Mouse (Mus musculus) naive thymus-derived CD4-positive, alpha-beta T cell, adult 2 months (primary cell): Measurements from ENCODE around the gene Eif4g1.

Source experiments
- DNase-seq: peaks from one replicate; pipeline ENCODE4 v3.0.0-alpha.2; 2011; ENCODE audit warnings: low read depth

The Eif4g1 gene

DNA sequence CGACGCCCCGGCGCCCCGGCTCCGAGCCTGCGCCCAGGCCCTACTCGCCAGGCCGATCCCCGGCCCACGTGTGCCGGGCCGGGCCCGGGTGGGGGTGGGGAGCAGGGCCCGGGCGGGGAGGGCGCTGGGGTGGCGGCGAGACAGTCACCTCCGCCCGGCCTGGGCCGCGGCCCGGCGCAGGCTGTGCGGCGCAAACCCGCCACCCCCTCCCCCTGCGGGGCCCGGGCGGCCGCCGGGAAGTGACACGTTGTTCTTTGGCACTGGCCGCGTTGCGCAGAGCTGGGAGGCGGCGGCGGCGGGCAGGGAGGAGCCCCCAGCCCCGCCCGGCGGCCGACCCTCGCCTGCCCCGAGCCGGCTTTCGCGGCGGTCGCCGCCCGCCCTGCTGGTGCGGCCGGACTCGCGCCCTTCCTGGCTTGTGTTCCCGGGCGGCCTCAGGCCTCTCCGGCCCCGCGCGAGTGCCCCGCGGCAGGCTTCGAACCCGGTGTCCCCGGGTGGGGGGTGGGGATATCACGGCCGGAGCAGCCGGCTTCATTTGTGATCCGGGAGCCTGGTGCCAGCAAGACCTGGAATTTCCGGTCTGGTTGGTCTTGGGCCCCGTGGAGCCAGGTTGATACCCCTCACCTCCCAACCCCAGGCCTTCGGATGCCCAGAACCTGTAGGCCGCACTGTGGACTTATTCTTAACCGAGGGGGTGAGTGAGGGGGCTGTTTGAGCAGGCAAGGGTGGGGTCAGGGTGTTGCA is 5.0 kb downstream of the Eif4g1 start:
- DNase-seq = no peak

DNA sequence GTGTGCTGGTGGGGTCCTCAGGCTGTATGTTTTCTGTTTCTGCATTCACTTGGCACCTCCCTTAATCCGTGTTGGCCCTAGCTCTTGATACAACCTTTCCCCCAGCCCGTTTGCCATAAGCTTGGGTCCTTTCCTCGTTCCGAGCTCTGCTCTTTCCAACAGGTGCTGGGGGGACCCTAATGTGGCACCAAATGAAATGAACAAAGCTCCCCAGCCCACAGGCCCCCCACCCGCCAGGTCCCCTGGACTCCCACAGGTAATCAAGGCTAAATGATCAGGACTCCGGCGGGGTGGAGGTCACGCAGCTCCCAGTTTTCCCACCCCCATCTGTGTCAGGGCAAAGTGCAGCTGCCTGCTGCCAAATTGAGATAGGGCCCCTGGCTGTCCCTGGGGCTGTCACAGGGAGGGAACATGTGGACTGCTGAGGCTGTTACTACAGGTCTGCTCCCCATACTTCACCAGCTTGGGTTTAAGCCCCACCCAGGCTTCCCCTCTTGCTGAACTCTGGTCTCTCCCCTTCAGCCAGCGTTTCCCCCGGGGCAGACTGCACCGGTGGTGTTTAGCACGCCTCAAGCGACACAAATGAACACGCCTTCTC is 5.7 kb downstream of the Eif4g1 start:
- no peak for DNase-seq

GRCm38 (mm10) chr16:20675213-20675612 is 7.1 kb downstream of the Eif4g1 start:
- DNase-seq = no peak

DNA sequence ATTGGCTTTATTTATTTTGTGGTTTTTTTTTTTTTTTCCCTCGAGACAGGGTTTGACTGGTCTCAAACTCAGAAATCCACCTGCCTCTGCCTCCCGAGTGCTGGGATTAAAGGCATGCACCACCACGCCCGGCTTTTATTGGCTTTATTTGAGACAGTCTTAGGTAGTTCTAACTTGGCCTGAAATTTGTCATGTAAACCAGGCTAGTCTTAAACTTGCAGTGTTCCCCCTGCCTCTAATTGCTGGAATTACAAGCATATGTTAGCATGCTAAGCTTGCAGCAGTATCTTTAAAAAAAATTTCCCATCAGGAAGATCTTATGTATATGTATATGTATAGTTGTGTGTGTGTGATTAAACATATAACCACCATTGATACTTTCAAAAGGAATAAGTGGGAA is 8.6 kb downstream of the Eif4g1 start:
- DNase-seq = no peak

DNA sequence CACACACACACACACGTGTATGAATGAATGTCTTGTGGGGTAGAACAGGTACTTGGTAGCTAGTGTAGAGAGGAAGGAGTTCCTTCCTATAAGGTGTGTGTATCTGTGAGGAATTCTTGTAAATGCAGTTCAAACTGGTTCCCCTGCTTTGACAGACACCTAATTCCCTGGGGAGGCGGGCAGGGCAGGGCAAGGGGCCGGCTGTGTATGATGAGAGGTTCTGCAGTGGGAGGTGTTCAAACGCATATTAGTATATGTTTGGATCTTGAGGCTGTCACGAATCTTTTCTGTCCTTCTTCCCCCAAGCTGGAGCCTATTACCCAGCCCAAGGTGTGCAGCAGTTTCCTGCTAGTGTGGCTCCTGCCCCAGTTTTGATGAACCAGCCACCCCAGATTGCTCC is 9.3 kb downstream of the Eif4g1 start:
- no peak for DNase-seq

DNA sequence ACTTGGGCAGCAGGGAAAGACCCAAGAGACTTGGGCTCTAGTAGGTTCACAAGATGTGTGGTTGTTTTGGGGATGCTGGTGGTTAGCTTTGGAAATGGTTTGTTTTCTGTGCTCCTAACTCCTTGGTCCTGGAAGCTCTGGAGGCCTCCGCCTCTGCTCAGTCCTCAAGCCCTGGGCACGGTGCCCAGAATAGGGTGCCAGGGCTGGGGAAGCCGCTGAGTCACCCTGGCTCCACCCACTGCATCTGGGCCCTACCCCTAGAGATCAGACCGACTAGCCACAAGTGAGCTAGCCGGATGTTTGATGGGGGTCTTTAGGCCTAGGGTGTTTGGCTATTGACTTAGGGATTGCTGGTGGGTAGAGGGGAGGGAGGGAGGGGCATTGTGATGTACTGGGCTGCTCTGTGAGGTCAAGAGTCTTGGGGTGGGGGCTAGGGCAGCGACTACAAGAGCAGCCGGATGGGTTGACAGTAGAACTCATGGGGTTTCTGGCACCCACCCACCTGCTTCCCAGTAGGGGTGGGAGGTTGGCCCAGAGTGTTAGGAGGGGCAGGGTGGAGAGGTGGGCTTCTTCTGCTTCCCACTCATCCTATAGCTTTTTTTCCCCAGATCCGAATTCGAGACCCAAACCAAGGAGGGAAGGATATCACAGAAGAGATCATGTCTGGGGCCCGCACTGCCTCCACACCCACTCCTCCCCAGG is 10.0 kb downstream of the Eif4g1 start:
- no peak for DNase-seq

GRCm38 (mm10) chr16:20690774-20691173 is 22.7 kb downstream of the Eif4g1 start:
- DNase-seq = no peak

- DNase-seq = no peak
Measured at GRCm38 (mm10) chr16:20691617-20692016, 23.5 kb downstream of the Eif4g1 start.

DNA sequence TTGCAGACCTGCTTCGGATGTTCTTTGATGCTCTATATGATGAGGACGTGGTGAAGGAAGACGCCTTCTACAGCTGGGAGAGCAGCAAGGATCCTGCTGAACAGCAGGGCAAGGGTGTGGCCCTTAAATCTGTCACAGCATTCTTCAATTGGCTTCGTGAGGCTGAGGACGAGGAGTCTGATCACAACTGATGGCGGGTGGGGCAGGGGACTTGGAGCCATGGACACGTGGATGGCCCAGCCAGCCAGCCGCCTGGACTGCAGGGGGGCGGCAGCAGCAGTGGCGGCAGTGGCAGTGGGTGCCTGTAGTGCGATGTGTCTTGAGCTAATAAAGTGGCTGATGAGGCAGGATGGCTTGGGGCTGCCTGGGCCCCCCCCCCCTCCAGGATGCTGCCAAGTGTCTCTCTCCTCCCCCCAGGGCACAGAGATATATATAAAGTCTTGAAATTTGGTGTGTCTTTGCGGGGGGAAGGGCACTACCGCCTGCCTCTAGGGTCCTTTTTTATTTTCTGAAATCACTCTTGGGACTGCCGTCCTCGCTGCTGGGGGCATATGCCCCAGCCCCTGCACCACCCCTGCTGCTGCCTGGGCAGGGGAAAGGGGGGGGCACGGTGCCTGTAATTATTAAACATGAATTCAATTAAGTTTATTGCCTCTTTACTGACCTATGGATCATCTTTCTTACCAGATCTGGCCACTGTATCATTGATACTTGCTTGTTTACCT is 24.3 kb downstream of the Eif4g1 start:
- no peak for DNase-seq

GRCm38 (mm10) chr16:20693111-20693701 is 25.1 kb downstream of the Eif4g1 start, which contains the start of gene Fam131a:
Gene Fam131a, plus strand, starts transcription at chr16:20693241.
- DNase-seq = peak; percentile 76

GRCm38 (mm10) chr16:20694781-20695180 is 26.7 kb downstream of the Eif4g1 start:
- no peak for DNase-seq

GRCm38 (mm10) chr16:20695622-20696323 is 27.7 kb downstream of the Eif4g1 start:
- peak; percentile 51 for DNase-seq

DNA sequence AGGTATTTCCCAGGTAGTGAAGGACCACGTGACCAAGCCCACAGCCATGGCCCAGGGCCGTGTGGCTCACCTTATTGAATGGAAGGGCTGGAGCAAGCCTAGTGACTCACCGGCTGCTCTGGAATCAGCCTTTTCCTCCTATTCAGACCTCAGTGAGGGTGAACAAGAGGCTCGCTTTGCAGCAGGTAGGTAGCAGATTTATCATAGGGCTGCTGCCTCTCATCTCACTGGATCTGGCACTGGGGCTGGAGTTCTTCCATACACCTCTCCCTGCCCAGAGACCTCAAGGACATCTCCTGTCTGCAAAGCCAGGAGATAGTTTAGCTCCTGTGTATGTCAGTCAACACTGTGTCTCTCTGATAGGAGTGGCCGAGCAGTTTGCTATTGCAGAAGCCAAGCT is 31.2 kb downstream of the Eif4g1 start:
- DNase-seq = no peak

DNA sequence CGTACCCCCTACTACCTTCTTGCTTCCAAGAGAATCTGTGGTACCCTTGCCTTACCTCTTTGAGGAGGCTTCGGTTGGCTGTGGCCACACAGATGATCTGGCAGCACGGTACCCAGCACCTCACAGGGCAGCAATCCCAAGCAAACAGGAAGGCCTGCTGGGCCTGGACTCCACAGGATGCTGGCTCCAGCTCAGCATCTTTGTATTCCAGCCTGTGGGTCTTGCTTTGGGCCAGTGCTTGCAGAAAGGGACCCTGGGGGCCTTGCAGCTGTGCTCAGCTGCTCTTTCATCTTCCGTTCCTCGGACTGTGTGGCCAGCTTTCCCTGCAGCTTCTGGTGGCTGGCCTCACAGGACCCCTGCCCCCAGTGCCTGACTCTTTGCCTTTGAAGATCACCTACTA is 31.9 kb downstream of the Eif4g1 start:
- DNase-seq = no peak

DNA sequence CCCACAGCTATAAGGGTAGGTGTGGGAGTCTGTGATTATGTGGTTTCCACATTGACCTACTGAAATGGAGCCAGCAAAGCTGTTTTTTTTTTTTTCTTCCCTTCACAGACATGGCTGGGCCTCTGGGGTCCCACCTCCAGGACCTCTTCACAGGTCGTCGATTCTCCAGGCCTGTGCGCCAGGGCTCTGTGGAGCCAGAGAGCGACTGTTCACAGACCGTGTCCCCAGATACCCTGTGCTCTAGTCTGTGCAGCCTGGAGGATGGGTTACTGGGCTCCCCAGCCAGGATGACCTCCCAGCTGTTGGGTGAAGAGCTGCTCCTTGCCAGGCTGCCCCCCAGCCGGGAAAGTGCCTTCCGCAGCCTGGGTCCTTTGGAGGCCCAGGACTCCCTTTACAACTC is 33.2 kb downstream of the Eif4g1 start:
- no peak for DNase-seq

DNA sequence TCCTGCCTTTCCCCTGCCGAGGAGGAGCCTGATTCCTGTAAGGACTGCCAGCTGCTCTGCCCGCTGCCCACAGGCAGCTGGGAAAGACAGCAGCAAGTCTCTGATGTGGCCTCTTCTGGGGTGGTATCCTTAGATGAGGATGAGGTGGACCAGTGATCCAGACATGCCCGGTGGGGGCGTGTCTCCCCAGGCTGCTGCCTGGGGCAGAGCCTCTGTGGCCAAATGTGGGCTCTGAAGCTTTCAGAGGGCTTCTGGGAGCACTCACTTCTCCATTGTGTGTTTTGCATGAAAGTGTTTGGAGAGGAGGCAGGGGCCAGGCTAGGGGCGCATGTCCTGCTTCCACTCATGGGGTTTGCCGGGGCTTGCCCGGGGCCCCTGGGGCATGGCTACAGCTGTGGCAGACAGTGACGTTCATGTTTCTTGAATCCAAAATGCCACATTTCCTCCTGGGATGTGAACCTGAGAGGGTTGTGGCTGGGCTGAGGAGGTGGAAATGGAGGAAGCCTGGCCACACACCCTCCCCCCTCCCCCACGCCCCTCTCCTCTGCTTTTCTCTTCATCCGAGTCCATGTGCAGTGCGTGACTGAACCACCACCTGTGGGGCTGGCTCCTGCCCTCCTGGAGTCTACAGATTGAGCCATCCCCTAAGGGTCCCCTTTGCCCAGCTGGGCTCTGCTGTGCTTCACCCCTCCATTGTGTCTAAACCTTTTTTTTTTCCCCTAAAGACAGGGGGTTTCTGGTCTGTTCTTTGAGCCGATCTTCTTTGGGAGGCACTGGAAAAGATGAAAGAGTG is 33.8 kb downstream of the Eif4g1 start:
- DNase-seq = no peak

GRCm38 (mm10) chr16:20702522-20702893 is 34.4 kb downstream of the Eif4g1 start:
- DNase-seq = peak; percentile 32

DNA sequence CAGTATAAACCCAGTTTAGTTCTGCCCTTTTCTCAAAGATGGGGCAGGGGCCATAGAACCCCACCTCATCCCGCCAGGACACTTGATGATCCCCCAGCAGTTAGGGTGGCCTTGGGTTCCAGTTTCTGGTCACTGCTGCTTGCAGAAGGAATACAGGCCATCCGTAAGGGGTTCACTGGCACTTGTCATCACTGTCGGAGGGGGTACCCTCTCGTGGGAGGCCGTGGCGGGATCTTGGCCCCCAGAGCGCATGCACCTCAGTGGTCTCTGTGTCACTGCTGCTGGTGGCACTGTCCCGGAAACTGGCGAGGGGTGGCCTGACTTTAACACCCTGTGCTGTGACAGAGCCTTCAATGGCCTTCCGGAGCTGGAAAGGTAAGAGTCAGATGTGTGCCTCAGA is 35.0 kb downstream of the Eif4g1 start:
- DNase-seq = no peak

- DNase-seq = no peak
Measured at GRCm38 (mm10) chr16:20703699-20704400, 35.7 kb downstream of the Eif4g1 start.

DNA sequence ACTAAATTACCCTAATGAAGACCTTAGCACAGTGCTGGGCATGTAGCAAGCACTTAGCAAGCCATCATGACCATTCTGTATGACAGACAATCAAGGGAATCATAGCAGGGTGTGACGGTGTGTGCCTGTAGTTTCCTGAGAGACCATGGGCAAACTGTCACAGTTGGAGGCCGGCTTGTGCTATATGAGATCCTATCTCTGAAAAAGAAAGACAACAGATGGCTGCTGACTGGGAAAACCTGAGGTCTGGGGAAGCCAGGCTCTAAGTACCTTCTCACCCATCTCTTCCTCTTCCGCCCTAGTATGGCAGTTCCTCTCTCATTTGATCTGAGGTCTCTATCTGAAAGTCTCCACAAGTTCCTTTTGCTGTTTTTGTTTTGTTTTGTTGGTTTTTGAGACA is 37.7 kb downstream of the Eif4g1 start:
- no peak for DNase-seq
